Mouse (Mus musculus): ENCODE measurements at regions not wholly inside any gene's neighbourhood (a gene's known extent, or its start where the extent isn't known, plus 50 kb on each side); places are given as distances from the start of the nearest gene placed in this dataset.

DNA sequence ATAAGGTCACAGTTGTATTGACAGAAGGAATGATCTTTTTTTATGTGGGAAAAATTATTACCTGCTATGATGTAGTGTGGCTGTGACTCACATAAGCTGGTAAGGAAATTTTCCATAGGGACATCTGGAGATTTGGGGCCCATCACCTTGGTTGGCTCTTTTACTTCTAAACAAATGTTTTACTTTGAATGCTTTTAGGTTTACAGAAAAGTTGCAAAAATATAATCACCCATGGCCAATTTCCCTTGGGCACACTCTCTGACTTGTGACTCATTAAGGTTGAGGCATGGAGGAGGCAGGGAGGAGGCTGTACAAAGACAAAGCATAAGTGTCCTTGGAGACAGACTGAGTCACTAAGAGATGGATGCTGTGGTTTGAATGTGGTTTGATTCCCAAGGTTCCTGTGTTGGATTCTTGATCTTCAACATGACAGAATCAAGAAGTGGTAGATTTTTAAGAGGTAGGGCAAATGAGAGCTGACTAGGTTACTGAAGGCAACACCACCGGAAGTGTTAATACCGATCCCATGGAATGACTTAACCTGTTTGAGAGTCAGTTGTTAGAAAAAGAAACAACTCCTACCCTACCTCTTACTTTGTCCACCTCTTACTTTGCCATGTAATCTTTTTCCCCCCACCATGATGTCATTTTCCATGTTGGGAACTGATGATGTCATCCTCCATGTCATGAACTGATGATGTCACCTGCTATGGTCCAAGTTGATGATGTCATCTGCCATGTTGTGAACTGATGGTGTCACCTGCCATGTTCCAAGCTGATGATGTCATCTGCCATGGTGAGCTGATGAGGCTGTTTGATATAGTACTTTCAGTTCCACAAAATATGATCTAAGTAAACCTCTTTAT, 171.1 kb upstream of the Nlrp1b start:
- Histone ChIP-seq H3K36me3 (ENCODE audit: control insufficient read depth, insufficient read depth, low read length) (no peaks in the 10 kb centered on the region), H3K4me3 (no peak overlapping the region), H3K27ac (no peak overlapping the region), H3K9ac (ENCODE audit: low read depth, low read length) (no peak overlapping the region), H3K79me2 (replicated peaks; ENCODE audit: control insufficient read depth, insufficient read depth, low read length) (no peaks in the 10 kb centered on the region), H3K4me1 (ENCODE audit: control insufficient read depth, insufficient read depth, low read length) (no peaks in the 10 kb centered on the region), H3K27me3 (ENCODE audit: control insufficient read depth, insufficient read depth, low read length) (0 out of 2 replicates have a peak, but pooled peaks cover 1% of the 10 kb centered on the region)
- intact Hi-C loops (cut with DNase I), result no loop called here
- DNase-seq, result no peak
- WGBS, result 96% methylated on average over 2 of the region's 2 CpGs
- no peak for TF ChIP-seq EP300 (IDR thresholded peaks at IDR 0.05; ENCODE audit: insufficient read depth, low read depth, low read length)
- TF ChIP-seq POLR2A (IDR thresholded peaks at IDR 0.05; ENCODE audit: insufficient read depth, low read depth, low read length), result no peak
- no peak for TF ChIP-seq CTCF (IDR thresholded peaks at IDR 0.05)

DNA sequence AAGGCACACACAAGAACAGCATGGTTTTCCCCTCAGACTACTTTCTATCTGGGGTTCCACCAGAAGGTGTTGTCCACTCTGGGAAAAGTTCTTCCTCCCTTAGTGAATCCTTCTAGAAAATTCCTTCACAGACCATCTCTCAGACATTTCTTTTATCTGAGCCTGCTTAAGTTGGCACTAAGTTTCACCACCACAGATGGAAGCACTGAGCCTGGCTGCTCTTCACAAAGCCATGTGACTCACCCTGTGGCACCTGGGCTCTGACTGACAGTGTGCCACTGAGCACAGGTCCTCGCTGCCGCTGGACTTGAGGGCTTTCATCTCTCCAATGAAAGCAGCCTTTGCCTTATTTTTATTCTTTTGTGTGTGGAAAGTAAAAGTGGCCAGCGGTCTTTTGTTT, 173.8 kb upstream of the Nlrp1b start:
- 77% methylated on average over 3 of the region's 3 CpGs for WGBS
- no peaks in the 10 kb centered on the region for H3K4me1 ChIP-seq (ENCODE audit: control insufficient read depth, insufficient read depth, low read length)
- H3K27ac ChIP-seq, result no peak overlapping the region
- no peaks in the 10 kb centered on the region for H3K36me3 ChIP-seq (ENCODE audit: control insufficient read depth, insufficient read depth, low read length)
- no peak overlapping the region for H3K9ac ChIP-seq (ENCODE audit: low read depth, low read length)
- 0 out of 2 replicates have a peak, but pooled peaks cover 1% of the 10 kb centered on the region for H3K27me3 ChIP-seq (ENCODE audit: control insufficient read depth, insufficient read depth, low read length)
- no peak overlapping the region for H3K4me3 ChIP-seq
- intact Hi-C loops (cut with DNase I), result no loop called here
- no peak for DNase-seq
- TF ChIP-seq EP300 (IDR thresholded peaks at IDR 0.05; ENCODE audit: insufficient read depth, low read depth, low read length) (no peak), POLR2A (IDR thresholded peaks at IDR 0.05; ENCODE audit: insufficient read depth, low read depth, low read length) (no peak), CTCF (IDR thresholded peaks at IDR 0.05) (no peak)
- H3K79me2 ChIP-seq (replicated peaks; ENCODE audit: control insufficient read depth, insufficient read depth, low read length), result no peaks in the 10 kb centered on the region

DNA sequence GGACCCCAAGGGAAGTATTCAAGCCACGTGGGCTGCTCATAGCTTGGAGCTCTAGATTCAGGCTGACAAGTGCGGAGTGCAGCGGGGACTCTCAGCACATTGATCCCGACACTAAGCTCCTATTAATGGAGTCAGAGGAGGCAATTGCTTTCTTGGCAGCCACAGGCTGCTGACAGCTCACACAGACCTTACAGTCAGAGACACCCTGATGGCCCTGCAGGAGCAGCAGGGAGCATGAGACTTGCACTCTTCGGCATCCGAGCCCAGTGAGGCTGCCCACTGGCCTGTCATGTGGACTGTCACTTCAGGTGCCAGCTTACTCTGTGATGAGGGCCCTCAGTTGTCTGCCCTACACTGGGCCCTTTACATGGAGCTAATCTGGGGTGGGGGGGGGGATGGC, 176.5 kb upstream of the Nlrp1b start:
- no peak overlapping the region for H3K27ac ChIP-seq
- H3K79me2 ChIP-seq (replicated peaks; ENCODE audit: control insufficient read depth, insufficient read depth, low read length), result no peaks in the 10 kb centered on the region
- intact Hi-C loops (cut with DNase I), result no loop called here

DNA sequence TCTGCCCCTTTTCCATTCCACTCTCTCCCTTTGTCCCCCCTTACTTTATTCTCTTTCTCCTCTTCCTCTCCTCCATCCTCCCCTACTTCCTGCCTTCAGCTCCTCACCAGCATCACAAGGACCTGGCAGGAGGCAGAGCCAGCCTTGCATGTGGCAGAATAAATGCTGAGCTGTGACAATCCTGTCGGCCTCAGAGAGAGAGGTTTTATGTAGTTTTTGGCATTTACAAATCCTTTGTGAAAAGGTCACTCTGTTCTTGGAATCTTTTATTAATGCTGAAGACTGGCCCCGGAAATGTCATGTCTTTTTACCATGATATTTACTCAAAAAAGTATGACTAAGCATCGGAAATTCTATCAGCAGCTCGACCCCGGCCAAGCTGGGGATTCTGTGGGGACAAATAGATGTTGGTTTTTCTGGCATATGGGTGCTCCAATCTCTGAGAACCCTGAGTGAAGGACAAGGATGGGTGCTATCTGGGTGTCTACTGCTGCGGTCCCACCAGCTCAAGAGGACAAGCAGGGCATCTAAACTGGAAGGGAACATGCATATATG, 178.8 kb upstream of the Nlrp1b start:
- Histone ChIP-seq H3K27me3 (ENCODE audit: control insufficient read depth, insufficient read depth, low read length) (no peaks in the 10 kb centered on the region), H3K9ac (ENCODE audit: low read depth, low read length) (no peak overlapping the region), H3K27ac (no peak overlapping the region), H3K4me3 (no peak overlapping the region), H3K36me3 (ENCODE audit: control insufficient read depth, insufficient read depth, low read length) (no peaks in the 10 kb centered on the region), H3K79me2 (replicated peaks; ENCODE audit: control insufficient read depth, insufficient read depth, low read length) (no peaks in the 10 kb centered on the region), H3K4me1 (ENCODE audit: control insufficient read depth, insufficient read depth, low read length) (no peaks in the 10 kb centered on the region)
- DNase-seq, result no peak
- no peak for TF ChIP-seq EP300 (IDR thresholded peaks at IDR 0.05; ENCODE audit: insufficient read depth, low read depth, low read length)
- WGBS, result 77% methylated on average over 6 of the region's 6 CpGs
- intact Hi-C loops (cut with DNase I), result no loop called here

More for the DNA sequence above, 176.5 kb upstream of the Nlrp1b start:
- DNase-seq, result no peak
- Histone ChIP-seq H3K4me1 (ENCODE audit: control insufficient read depth, insufficient read depth, low read length) (no peaks in the 10 kb centered on the region), H3K36me3 (ENCODE audit: control insufficient read depth, insufficient read depth, low read length) (no peaks in the 10 kb centered on the region), H3K27me3 (ENCODE audit: control insufficient read depth, insufficient read depth, low read length) (no peaks in the 10 kb centered on the region), H3K9ac (ENCODE audit: low read depth, low read length) (no peak overlapping the region), H3K4me3 (no peak overlapping the region)
- WGBS, result 67% methylated on average over 6 of the region's 6 CpGs
- no peak for TF ChIP-seq CTCF (IDR thresholded peaks at IDR 0.05)

DNA sequence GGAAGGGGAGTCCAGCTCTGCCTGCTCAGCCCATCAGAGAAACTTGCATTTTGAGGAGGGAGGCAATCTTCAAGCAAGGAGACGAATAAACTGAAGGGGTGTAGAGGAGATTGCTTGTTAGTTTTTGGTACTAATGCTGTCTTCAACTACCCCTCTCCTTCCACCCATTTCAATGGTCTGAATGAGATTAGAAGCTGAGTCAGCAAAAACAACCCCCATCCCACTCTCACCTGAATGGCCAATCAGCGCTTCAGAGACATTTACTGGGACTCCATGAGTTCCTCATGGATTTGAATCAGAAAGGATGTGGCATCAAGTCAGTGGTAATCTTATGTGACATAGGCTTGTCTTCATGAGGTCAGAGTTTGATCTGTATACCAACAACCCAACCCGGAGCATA, 180.0 kb upstream of the Nlrp1b start:
- H3K9ac ChIP-seq (ENCODE audit: low read depth, low read length), result no peak overlapping the region
- no peaks in the 10 kb centered on the region for H3K36me3 ChIP-seq (ENCODE audit: control insufficient read depth, insufficient read depth, low read length)
- DNase-seq, result no peak
- WGBS, result 80% methylated on average over 3 of the region's 3 CpGs
- intact Hi-C loops (cut with DNase I), result no loop called here
- no peaks in the 10 kb centered on the region for H3K27me3 ChIP-seq (ENCODE audit: control insufficient read depth, insufficient read depth, low read length)
- H3K27ac ChIP-seq, result no peak overlapping the region
- TF ChIP-seq POLR2A (IDR thresholded peaks at IDR 0.05; ENCODE audit: insufficient read depth, low read depth, low read length) (no peak), EP300 (IDR thresholded peaks at IDR 0.05; ENCODE audit: insufficient read depth, low read depth, low read length) (no peak), CTCF (IDR thresholded peaks at IDR 0.05) (no peak)
- no peak overlapping the region for H3K4me3 ChIP-seq
- H3K79me2 ChIP-seq (replicated peaks; ENCODE audit: control insufficient read depth, insufficient read depth, low read length), result no peaks in the 10 kb centered on the region
- H3K4me1 ChIP-seq (ENCODE audit: control insufficient read depth, insufficient read depth, low read length), result no peaks in the 10 kb centered on the region

DNA sequence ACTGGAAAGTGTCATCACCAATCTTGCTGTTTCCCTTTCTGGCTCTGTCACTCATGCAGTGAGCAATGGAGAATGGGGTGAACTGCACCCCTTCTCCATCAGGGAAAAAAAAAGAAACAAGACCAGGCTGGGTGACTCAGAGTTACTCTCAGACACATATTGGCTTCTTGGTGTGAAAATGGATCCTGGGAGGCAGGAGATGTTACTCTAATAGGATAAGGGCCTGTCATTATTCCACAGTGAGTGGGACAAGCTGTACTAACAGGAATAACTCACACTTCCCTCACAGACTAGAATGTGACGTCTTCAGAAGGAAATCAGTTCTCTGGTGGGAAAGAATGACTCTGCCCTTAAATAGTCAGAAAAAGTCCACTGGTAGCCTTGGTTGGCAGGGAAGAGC, 181.4 kb upstream of the Nlrp1b start:
- WGBS, result 40% methylated on average over 1 of the region's 1 CpGs
- H3K27ac ChIP-seq, result no peak overlapping the region
- H3K9ac ChIP-seq (ENCODE audit: low read depth, low read length), result no peak overlapping the region
- TF ChIP-seq EP300 (IDR thresholded peaks at IDR 0.05; ENCODE audit: insufficient read depth, low read depth, low read length), result no peak
- no peak for TF ChIP-seq POLR2A (IDR thresholded peaks at IDR 0.05; ENCODE audit: insufficient read depth, low read depth, low read length)
- TF ChIP-seq CTCF (IDR thresholded peaks at IDR 0.05), result no peak
- no peaks in the 10 kb centered on the region for H3K36me3 ChIP-seq (ENCODE audit: control insufficient read depth, insufficient read depth, low read length)
- DNase-seq, result no peak
- no peak overlapping the region for H3K4me3 ChIP-seq
- no peaks in the 10 kb centered on the region for H3K4me1 ChIP-seq (ENCODE audit: control insufficient read depth, insufficient read depth, low read length)
- H3K27me3 ChIP-seq (ENCODE audit: control insufficient read depth, insufficient read depth, low read length), result no peaks in the 10 kb centered on the region
- intact Hi-C loops (cut with DNase I), result no loop called here
- H3K79me2 ChIP-seq (replicated peaks; ENCODE audit: control insufficient read depth, insufficient read depth, low read length), result no peaks in the 10 kb centered on the region

All from heart, adult 2 months (tissue).